Mouse (Mus musculus): ENCODE results near the gene C1s2.

- no peak for TF ChIP-seq CTCF (IDR thresholded peaks at IDR 0.05; ENCODE audit: extremely low read depth, insufficient read depth, insufficient read length, insufficient replicate concordance)
- TF ChIP-seq POLR2A (IDR thresholded peaks at IDR 0.05; ENCODE audit: low read depth, low read length) = no peak
Measured at GRCm38 (mm10) chr6:124582231-124582630, 53.7 kb downstream of the C1s2 start.
